Mouse (Mus musculus) small intestine, adult 2 months (tissue): ENCODE results near the gene Magi1. TPM values are rescaled to one million over a fixed set of nuclear protein-coding genes. Genes with fewer than 3 reads are reported as not detected.

Experiments used
- H3K27ac ChIP-seq: fragments of 200-500 bp; 2 replicates; pipeline ENCODE4 v1.5.1; 2012; ENCODE audit warnings: low read depth, low read length, control low read depth, inconsistent platforms; ENCODE audit not compliant: insufficient read depth
- H3K27me3 ChIP-seq: fragments of 200-500 bp; 2 replicates; pipeline ENCODE4 v1.6.1; 2012; ENCODE audit warnings: mild to moderate bottlenecking, moderate library complexity, low read length, inconsistent platforms; ENCODE audit not compliant: control insufficient read depth, insufficient read depth
- H3K36me3 ChIP-seq: fragments of 200-500 bp; 2 replicates; pipeline ENCODE4 v1.6.1; 2012; ENCODE audit warnings: mild to moderate bottlenecking, low read length, control low read depth, inconsistent platforms; ENCODE audit not compliant: control insufficient read depth, insufficient read depth
- H3K4me1 ChIP-seq: fragments of 200-500 bp; 2 replicates; pipeline ENCODE4 v1.6.1; 2012; ENCODE audit warnings: low read length, inconsistent platforms, mixed read lengths; ENCODE audit not compliant: control insufficient read depth, insufficient read depth, insufficient read length
- H3K4me3 ChIP-seq: fragments of 200-500 bp; 2 replicates; pipeline ENCODE4 v1.5.1; 2012; ENCODE audit warnings: low read depth, mild to moderate bottlenecking, control low read depth, inconsistent platforms, low read length, moderate library complexity
- CTCF ChIP-seq: fragments of 200-500 bp; IDR thresholded peaks from 2 replicates; pipeline ENCODE4 v1.5.1; 2012; ENCODE audit warnings: low read depth, mild to moderate bottlenecking, control low read depth, inconsistent platforms, low read length, moderate library complexity, mixed read lengths; ENCODE audit not compliant: insufficient replicate concordance, insufficient read length; ENCODE audit errors: extremely low read depth
- POLR2A ChIP-seq: fragments of 200-500 bp; IDR thresholded peaks from 2 replicates; pipeline ENCODE4 v1.6.1; 2012; ENCODE audit warnings: low read depth, mild to moderate bottlenecking, control low read depth, inconsistent platforms, low read length, moderate library complexity
- WGBS: fragments of 180-500 bp; shearing (Covaris S2); methylation state at CpG from one replicate; pipeline ENCODE4 v1.1.7; 2018; 5-methylcytosine and 5-hydroxymethylcytosine counted together
- polyA plus RNA-seq: library from polyadenylated mRNA; depleted of rRNA; stranded (reverse); fragments of >200 nt; gene quantifications from 2 replicates; pipeline ENCODE4 v1.2.3, GENCODE M21; 2012

The Magi1 gene
- polyA plus RNA-seq, 1 experiment: 7.0 TPM

DNA sequence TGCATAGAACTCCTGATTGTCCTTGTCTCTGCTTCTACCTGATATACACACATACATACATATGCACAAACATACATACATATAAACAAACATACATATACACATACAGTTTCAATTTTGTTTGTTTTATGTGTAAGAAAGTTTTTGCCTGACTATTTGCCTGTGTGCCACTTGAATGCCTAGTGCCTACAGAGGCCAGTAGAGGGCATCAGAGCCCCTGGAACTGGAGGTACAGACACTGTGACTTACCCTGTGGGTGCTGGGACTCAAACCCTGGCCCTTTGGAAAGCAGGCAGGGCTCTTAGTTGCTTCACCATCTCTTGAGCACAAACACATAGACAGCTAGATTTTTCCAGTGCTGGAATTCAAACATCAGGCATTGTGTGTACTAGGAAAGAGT lies 3.7 kb upstream of the Magi1 start:
- Histone ChIP-seq H3K27ac (no peak overlapping the region), H3K27me3 (no peaks in the 10 kb centered on the region), H3K4me1 (no peaks in the 10 kb centered on the region), H3K4me3 (no peak overlapping the region), H3K36me3 (no peaks in the 10 kb centered on the region)
- peak; percentile 31; the same call in 1 of the 2 replicates for TF ChIP-seq CTCF
- TF ChIP-seq POLR2A: no peak

DNA sequence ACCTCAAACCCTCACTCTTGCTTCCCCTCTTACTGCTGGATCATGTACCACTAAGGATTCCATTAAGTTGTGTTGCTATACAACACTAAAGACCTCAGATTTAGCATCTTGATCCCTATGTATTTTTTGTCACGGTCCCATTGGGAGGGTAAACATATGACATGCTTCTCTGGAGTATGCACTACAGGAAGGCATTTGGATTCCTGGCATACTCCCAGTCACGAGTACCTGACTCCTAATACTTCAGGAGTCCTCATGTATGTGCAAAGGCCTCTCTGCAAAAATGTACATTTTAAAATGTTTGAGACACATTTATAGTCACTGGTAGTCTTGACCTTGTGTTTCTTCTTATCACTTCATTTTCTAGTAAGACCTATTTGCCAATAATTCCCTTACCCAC lies 2.8 kb upstream of the Magi1 start:
- Histone ChIP-seq H3K4me3 (no peak overlapping the region), H3K4me1 (no peaks in the 10 kb centered on the region), H3K36me3 (no peaks in the 10 kb centered on the region), H3K27ac (no peak overlapping the region), H3K27me3 (no peaks in the 10 kb centered on the region)
- no peak for TF ChIP-seq POLR2A
- no peak for TF ChIP-seq CTCF
- WGBS: 80% methylated on average over 2 of the region's 2 CpGs

GRCm38 (mm10) chr6:94284089-94284825 lies 540 bp upstream of the Magi1 start:
- Histone ChIP-seq H3K4me3 (peak overlapping the region; percentile 72), H3K4me1 (no peaks in the 10 kb centered on the region; the same call in 1 of the 2 replicates), H3K27me3 (no peaks in the 10 kb centered on the region), H3K36me3 (no peaks in the 10 kb centered on the region), H3K27ac (peak overlapping the region; percentile 70)
- TF ChIP-seq CTCF: no peak
- no peak; the same call in 1 of the 2 replicates for TF ChIP-seq POLR2A
- under 1% methylated on average over 44 of the region's 44 CpGs for WGBS

DNA sequence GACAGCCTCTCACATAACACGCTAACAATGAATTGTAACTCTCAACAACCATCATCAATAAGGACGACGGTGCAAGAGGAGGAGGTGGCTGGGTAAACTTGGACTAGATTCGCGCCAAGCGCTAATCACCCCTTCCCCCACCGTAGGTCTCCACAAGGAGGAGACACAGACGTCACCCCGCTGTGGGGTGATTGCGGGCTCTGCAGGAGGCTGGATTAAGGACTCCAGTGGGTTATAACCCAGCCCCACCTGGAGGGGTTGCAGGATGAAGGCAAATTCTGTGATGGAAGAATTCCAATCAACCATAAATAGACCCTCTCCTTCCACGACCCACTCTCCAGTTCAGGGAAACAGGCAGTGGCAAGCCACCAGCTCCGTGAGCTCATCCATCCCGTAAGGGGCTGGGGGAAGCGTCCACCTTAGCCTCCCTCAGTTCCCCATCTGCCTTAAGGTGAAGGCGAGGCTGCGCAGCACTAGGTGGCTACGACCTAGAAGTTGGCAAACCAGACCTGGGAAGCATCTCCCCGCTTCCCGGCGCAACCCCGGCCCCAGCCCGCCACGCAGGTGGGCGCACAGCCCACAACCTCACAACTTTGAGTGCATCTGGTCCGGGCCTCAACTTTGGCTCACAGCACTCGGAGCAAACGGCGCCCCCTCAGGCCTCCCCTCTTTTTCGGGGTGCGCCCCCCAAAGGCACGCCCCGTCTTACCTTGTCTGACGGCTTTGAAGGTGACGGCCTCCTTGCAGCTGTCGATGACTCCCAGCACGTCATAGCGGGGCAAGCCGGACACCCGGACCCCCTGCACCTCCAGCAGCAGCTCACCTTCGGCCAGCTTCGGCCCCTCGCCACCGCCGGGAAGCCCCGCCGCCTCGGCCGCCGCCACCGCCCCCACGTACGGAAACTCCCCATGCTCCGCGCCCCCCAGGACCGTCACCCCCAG lies 1.1 kb downstream of the Magi1 start:
- Histone ChIP-seq H3K4me3 (peak overlapping the region; percentile 72), H3K27ac (peak overlapping the region; percentile 91), H3K27me3 (no peaks in the 10 kb centered on the region), H3K36me3 (no peaks in the 10 kb centered on the region), H3K4me1 (no peaks in the 10 kb centered on the region; the same call in 1 of the 2 replicates)
- 1% methylated on average over 55 of the region's 55 CpGs for WGBS
- TF ChIP-seq CTCF: no peak; the same call in 1 of the 2 replicates
- TF ChIP-seq POLR2A: no peak

DNA sequence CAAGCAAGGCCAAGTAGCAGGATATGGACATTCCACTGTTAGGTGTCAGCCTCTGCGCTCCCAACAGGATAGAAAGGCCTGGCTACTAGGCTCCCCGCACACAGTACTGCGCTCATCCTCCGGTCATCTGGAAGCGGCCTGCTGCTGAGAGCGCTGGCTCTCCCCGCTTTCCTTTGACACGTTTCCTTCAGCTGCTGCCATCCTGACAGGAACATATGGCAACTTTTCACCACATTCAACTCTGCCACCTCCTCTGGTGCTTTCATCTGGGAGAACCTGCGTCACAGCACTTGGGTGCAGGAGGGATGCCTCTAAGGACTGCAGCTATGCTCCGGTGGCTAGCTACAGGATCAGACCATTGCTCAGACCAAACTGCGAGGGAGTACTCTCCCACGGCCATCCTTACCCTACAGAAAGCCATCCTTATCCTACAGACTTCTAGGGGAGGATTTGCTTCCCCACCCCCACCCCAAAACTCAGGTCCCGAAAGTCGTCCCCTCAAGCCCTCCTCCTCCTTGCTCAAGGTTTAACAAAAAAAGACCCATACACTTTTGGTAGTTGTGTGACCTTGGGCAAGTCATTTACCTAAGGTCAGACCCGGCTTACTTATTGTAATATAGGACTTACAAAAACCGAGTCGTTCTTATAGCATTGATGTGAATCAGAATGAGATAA lies 2.0 kb downstream of the Magi1 start:
- Histone ChIP-seq H3K27me3 (no peaks in the 10 kb centered on the region), H3K4me1 (no peaks in the 10 kb centered on the region; the same call in 1 of the 2 replicates), H3K4me3 (peak overlapping the region; percentile 72), H3K36me3 (no peaks in the 10 kb centered on the region), H3K27ac (no peak overlapping the region; the same call in 1 of the 2 replicates)
- WGBS: 22% methylated on average over 17 of the region's 17 CpGs
- TF ChIP-seq POLR2A (no peak), CTCF (no peak)

GRCm38 (mm10) chr6:94273941-94274340 lies 9.8 kb downstream of the Magi1 start:
- Histone ChIP-seq H3K36me3 (no peaks in the 10 kb centered on the region), H3K27me3 (no peaks in the 10 kb centered on the region), H3K27ac (no peak overlapping the region), H3K4me3 (no peak overlapping the region), H3K4me1 (no peaks in the 10 kb centered on the region; the same call in 1 of the 2 replicates)
- TF ChIP-seq POLR2A (no peak), CTCF (no peak)
- 84% methylated on average over 3 of the region's 3 CpGs for WGBS

DNA sequence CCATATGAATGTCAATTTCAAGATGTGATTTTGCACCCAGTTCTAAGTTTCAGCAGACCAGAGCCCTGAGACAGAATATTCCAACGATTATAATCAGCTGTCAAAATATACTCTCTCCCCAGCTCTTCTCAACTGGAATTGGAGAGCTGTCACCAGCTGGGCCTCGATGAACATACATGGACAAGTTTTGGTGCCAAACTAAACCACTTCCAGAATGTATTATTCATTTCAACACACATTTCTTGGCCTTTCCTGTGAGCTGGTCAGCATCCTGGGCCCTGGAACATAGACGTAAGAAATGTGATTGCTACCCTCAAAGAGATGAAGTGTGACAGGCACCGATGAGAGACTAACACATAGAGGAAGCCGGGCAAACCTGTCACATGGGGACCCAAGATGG lies 13.7 kb downstream of the Magi1 start:
- Histone ChIP-seq H3K27me3 (no peaks in the 10 kb centered on the region), H3K4me3 (no peak overlapping the region), H3K27ac (no peak overlapping the region), H3K4me1 (no peaks in the 10 kb centered on the region; the same call in 1 of the 2 replicates), H3K36me3 (no peaks in the 10 kb centered on the region)
- 85% methylated on average over 5 of the region's 5 CpGs for WGBS
- TF ChIP-seq POLR2A (no peak), CTCF (no peak)
